Mouse (Mus musculus): ENCODE results near the gene Apof.

Gene Apof

GRCm38 (mm10) chr10:128310177-128310576 lies 41.7 kb downstream of the Apof start:
- no peak for TF ChIP-seq GATA4 (IDR thresholded peaks at IDR 0.05; ENCODE audit: insufficient replicate concordance, low read length)

- TF ChIP-seq GATA4 (IDR thresholded peaks at IDR 0.05; ENCODE audit: insufficient replicate concordance, low read length), result no peak
Observed at GRCm38 (mm10) chr10:128310902-128311301, 42.4 kb downstream of the Apof start.

- no peak for TF ChIP-seq GATA4 (IDR thresholded peaks at IDR 0.05; ENCODE audit: insufficient replicate concordance, low read length)
Observed at GRCm38 (mm10) chr10:128315578-128315977, 47.1 kb downstream of the Apof start.
